ENCODE assay signal across 8 mouse cellular contexts in genomic region chr8:121901498-121902236, GRCm38 (mm10). TPM values are rescaled to one million over a fixed set of nuclear protein-coding genes. Genes with fewer than 3 reads are reported as not detected.
DNase-seq lines count a peak whose midpoint lies in the region; ATAC-seq and TF ChIP-seq lines count a peak whose summit lies in the region.

No protein-coding gene starts in this region.

- 0 out of 2 replicates have a peak overlapping the region, but pooled peaks have one; percentile 14 for H3K9ac ChIP-seq in liver, embryonic 11.5 days (ENCODE audit: low read depth, low read length)
- H3K9ac ChIP-seq in liver, postnatal 0 days (replicated peaks) = no peak overlapping the region
- no peak overlapping the region for H3K9ac ChIP-seq in forebrain, postnatal 0 days
- peak overlapping the region; percentile 91 for H3K9ac ChIP-seq in liver, embryonic 13.5 days

- no peak overlapping the region for H3K4me2 ChIP-seq in liver, embryonic 11.5 days
- H3K4me2 ChIP-seq in liver, postnatal 0 days (ENCODE audit: low read depth, low read length) = no peak overlapping the region
- peak overlapping the region; percentile 19; the same call in 1 of the 2 replicates for H3K4me2 ChIP-seq in forebrain, postnatal 0 days (ENCODE audit: low read depth)
- peak overlapping the region; percentile 87 for H3K4me2 ChIP-seq in liver, embryonic 13.5 days

- ATAC-seq in liver, embryonic 11.5 days (replicated peaks; ENCODE audit: low FRiP score) = no peak
- ATAC-seq in liver, postnatal 0 days = no peak
- ATAC-seq in forebrain, postnatal 0 days = no peak
- no peak for ATAC-seq in liver, embryonic 13.5 days (ENCODE audit: low read depth)

- no peak for TF ChIP-seq EP300 in liver, postnatal 0 days (IDR thresholded peaks at IDR 0.05; ENCODE audit: low read depth)

- TF ChIP-seq CTCF in liver, postnatal 0 days (IDR thresholded peaks at IDR 0.05; ENCODE audit: low read depth) = no peak
- no peak for TF ChIP-seq CTCF in forebrain, postnatal 0 days (IDR thresholded peaks at IDR 0.05; ENCODE audit: low read depth)

- H3K27ac ChIP-seq in liver, embryonic 11.5 days (ENCODE audit: low read depth, low read length) = no peak overlapping the region
- no peak overlapping the region for H3K27ac ChIP-seq in liver, postnatal 0 days (ENCODE audit: low read depth)
- no peak overlapping the region for H3K27ac ChIP-seq in forebrain, postnatal 0 days (ENCODE audit: low read depth, low read length)
- peak overlapping the region; percentile 100 for H3K27ac ChIP-seq in liver, embryonic 13.5 days

- H3K9me3 ChIP-seq in liver, embryonic 11.5 days (ENCODE audit: control insufficient read depth, low read length) = no peaks in the 10 kb centered on the region
- H3K9me3 ChIP-seq in liver, postnatal 0 days (ENCODE audit: low read length) = no peaks in the 10 kb centered on the region
- no peaks in the 10 kb centered on the region for H3K9me3 ChIP-seq in forebrain, postnatal 0 days (ENCODE audit: low read length)
- H3K9me3 ChIP-seq in liver, embryonic 13.5 days (replicated peaks) = no peaks in the 10 kb centered on the region

- no peak for DNase-seq in liver, embryonic 11.5 days (ENCODE audit: low spot score)
- no peak for DNase-seq in liver, postnatal 0 days
- peak; percentile 92 for DNase-seq in adrenal gland, adult 2 months
- DNase-seq in forebrain, postnatal 0 days = no peak
- DNase-seq in liver, embryonic 13.5 days = no peak
- DNase-seq in right cerebral cortex, postnatal 25 days = no peak
- DNase-seq in layer of hippocampus, adult 11-12 months (ENCODE audit: low spot score) = no peak
- no peak for DNase-seq in right cerebral cortex, adult 18-20 months

- H3K4me1 ChIP-seq in liver, embryonic 11.5 days (replicated peaks; ENCODE audit: control insufficient read depth, insufficient read depth, low read length) = peaks cover 81% of the 10 kb centered on the region
- H3K4me1 ChIP-seq in liver, postnatal 0 days (ENCODE audit: insufficient read depth) = peaks cover 46% of the 10 kb centered on the region
- peaks cover 28% of the 10 kb centered on the region for H3K4me1 ChIP-seq in forebrain, postnatal 0 days (ENCODE audit: insufficient read depth)
- H3K4me1 ChIP-seq in liver, embryonic 13.5 days (replicated peaks) = peaks cover 97% of the 10 kb centered on the region

- WGBS in liver, embryonic 11.5 days = 70% methylated on average over 8 of the region's 8 CpGs
- WGBS in liver, postnatal 0 days (ENCODE audit: insufficient replicate concordance) = 69% methylated on average over 8 of the region's 8 CpGs
- 57% methylated on average over 8 of the region's 8 CpGs for WGBS in forebrain, postnatal 0 days
- 79% methylated on average over 8 of the region's 8 CpGs for WGBS in liver, embryonic 13.5 days (ENCODE audit: insufficient replicate concordance)

- H3K36me3 ChIP-seq in liver, embryonic 11.5 days (ENCODE audit: control insufficient read depth, insufficient read depth, low read length) = no peaks in the 10 kb centered on the region
- H3K36me3 ChIP-seq in liver, postnatal 0 days (replicated peaks; ENCODE audit: insufficient read depth, low read length) = no peaks in the 10 kb centered on the region
- no peaks in the 10 kb centered on the region; the same call in 1 of the 2 replicates for H3K36me3 ChIP-seq in forebrain, postnatal 0 days (ENCODE audit: insufficient read depth)
- peaks cover 64% of the 10 kb centered on the region for H3K36me3 ChIP-seq in liver, embryonic 13.5 days

- H3K4me3 ChIP-seq in liver, embryonic 11.5 days (ENCODE audit: low read depth, low read length) = no peak overlapping the region
- H3K4me3 ChIP-seq in liver, postnatal 0 days (ENCODE audit: low read depth, low read length) = no peak overlapping the region
- no peak overlapping the region for H3K4me3 ChIP-seq in forebrain, postnatal 0 days (ENCODE audit: low read depth, low read length)
- no peak overlapping the region; the same call in 1 of the 2 replicates for H3K4me3 ChIP-seq in liver, embryonic 13.5 days (replicated peaks)

- no peaks in the 10 kb centered on the region for H3K27me3 ChIP-seq in liver, embryonic 11.5 days (replicated peaks; ENCODE audit: control insufficient read depth, insufficient read depth, low read length)
- H3K27me3 ChIP-seq in liver, postnatal 0 days (ENCODE audit: insufficient read depth, low read length) = no peaks in the 10 kb centered on the region
- no peaks in the 10 kb centered on the region for H3K27me3 ChIP-seq in forebrain, postnatal 0 days (ENCODE audit: insufficient read depth, low read length)
- H3K27me3 ChIP-seq in liver, embryonic 13.5 days = no peaks in the 10 kb centered on the region

RNA-seq across cellular contexts. Expression of gene Slc7a5, which starts 5.8 kb away (rescaled TPM):
- 58.2 and 61.5 TPM in 2 replicates for polyA plus RNA-seq in liver, embryonic 11.5 days (2014; fragmentation: Nextera tagmentation; extraction: Ambion mirVana)
- 10.5 and 10.8 TPM in 2 replicates for polyA plus RNA-seq in liver, postnatal 0 days (2015; fragmentation: Nextera tagmentation; extraction: Ambion mirVana)
- total RNA-seq in adrenal gland, adult 2 months (2021) = 10 to 100 TPM; 38.9 to 46.4 TPM
- polyA plus RNA-seq in adrenal gland, adult 2 months (2012; rRNA removed) = 93.9 and 97.5 TPM in 2 replicates
- 58.1 and 99.4 TPM in 2 replicates for total RNA-seq in forebrain, postnatal 0 days (2014; rRNA removed)
- polyA plus RNA-seq in forebrain, postnatal 0 days (2015; fragmentation: Nextera tagmentation; extraction: Ambion mirVana) = 64.7 and 67.9 TPM in 2 replicates
- 32.2 and 37.5 TPM in 2 replicates for polyA plus RNA-seq in liver, embryonic 13.5 days (2015; fragmentation: Nextera tagmentation; extraction: Ambion mirVana)

RNA-seq across cellular contexts. Expression of gene Car5a, which starts 43.0 kb away (rescaled TPM):
- polyA plus RNA-seq in liver, embryonic 11.5 days (2014; fragmentation: Nextera tagmentation; extraction: Ambion mirVana) = 0.55 and 0.66 TPM in 2 replicates
- polyA plus RNA-seq in liver, postnatal 0 days (2015; fragmentation: Nextera tagmentation; extraction: Ambion mirVana) = 5.9 and 9.6 TPM in 2 replicates
- total RNA-seq in adrenal gland, adult 2 months (2021) = under 1 TPM in 1 of 2 experiments, not detected in 1; 0.69 TPM
- polyA plus RNA-seq in adrenal gland, adult 2 months (2012; rRNA removed) = 0.12 TPM in 1 of 2 replicates, not detected in the other
- 0.23 TPM in 1 of 2 replicates, not detected in the other for total RNA-seq in forebrain, postnatal 0 days (2014; rRNA removed)
- 0.48 and 0.52 TPM in 2 replicates for polyA plus RNA-seq in forebrain, postnatal 0 days (2015; fragmentation: Nextera tagmentation; extraction: Ambion mirVana)
- polyA plus RNA-seq in liver, embryonic 13.5 days (2015; fragmentation: Nextera tagmentation; extraction: Ambion mirVana) = 0.88 and 1.1 TPM in 2 replicates

RNA-seq across cellular contexts. Expression of gene Banp, which starts 47.9 kb away (rescaled TPM):
- polyA plus RNA-seq in liver, embryonic 11.5 days (2014; fragmentation: Nextera tagmentation; extraction: Ambion mirVana) = 40.2 and 47.4 TPM in 2 replicates
- 7.6 and 7.9 TPM in 2 replicates for polyA plus RNA-seq in liver, postnatal 0 days (2015; fragmentation: Nextera tagmentation; extraction: Ambion mirVana)
- total RNA-seq in adrenal gland, adult 2 months (2021) = 10 to 100 TPM; 16.3 to 52.3 TPM
- 72.5 and 72.6 TPM in 2 replicates for polyA plus RNA-seq in adrenal gland, adult 2 months (2012; rRNA removed)
- total RNA-seq in forebrain, postnatal 0 days (2014; rRNA removed) = 37.9 and 44.1 TPM in 2 replicates
- 29.3 and 30.0 TPM in 2 replicates for polyA plus RNA-seq in forebrain, postnatal 0 days (2015; fragmentation: Nextera tagmentation; extraction: Ambion mirVana)
- 14.5 and 18.1 TPM in 2 replicates for polyA plus RNA-seq in liver, embryonic 13.5 days (2015; fragmentation: Nextera tagmentation; extraction: Ambion mirVana)

Comparison
In these comparisons a context has a peak if more than half of its experiments do, and no peak if none do; other contexts are left out.
1. H3K4me2 ChIP-seq: peak in forebrain, postnatal 0 days (single experiment) and liver, embryonic 13.5 days (single experiment); none in liver, embryonic 11.5 days (single experiment) and liver, postnatal 0 days (single experiment).
2. H3K9ac ChIP-seq: peak in liver, embryonic 11.5 days (single experiment) and liver, embryonic 13.5 days (single experiment); none in liver, postnatal 0 days (single experiment) and forebrain, postnatal 0 days (single experiment).